17 mouse cellular contexts compared by ENCODE assay signal in genomic region chr4:29337245-29337644, GRCm38 (mm10).
DNase-seq lines count a peak whose midpoint lies in the region; TF ChIP-seq lines count a peak whose summit lies in the region.
"Had no signal": no experiment of that assay in that cellular context is flagged by ENCODE, and none has a peak within 500 bp of the region (broad histone marks: within the 10 kb centered on the region; RNA-seq: fewer than 3 reads in every experiment).

No protein-coding gene starts in this region.

- DNase-seq in heart, adult 11 months: peak; percentile 54
- DNase-seq in heart, postnatal 10 days: no peak
- DNase-seq in heart, embryonic 10.5 days (ENCODE audit: low spot score): peak; percentile 73
- no peak for DNase-seq in heart, postnatal 25 days (ENCODE audit: low spot score)
- no peak for DNase-seq in testis, postnatal 14 days (ENCODE audit: low spot score)
- DNase-seq: adrenal gland, adult 2 months; adrenal gland, adult 8-10 months; adrenal gland, postnatal 25 days; adrenal gland, postnatal 36 days; B cell, adult 2 months; cerebellum, adult 11 months; cerebellum, adult 11-12 months; cerebellum, adult 18-20 months had no signal

- no peaks in the 10 kb centered on the region for H3K27me3 ChIP-seq in heart, embryonic 10.5 days (ENCODE audit: insufficient read depth, poor library complexity, severe bottlenecking)
- H3K27me3 ChIP-seq in testis, adult 2 months (ENCODE audit: control insufficient read depth, insufficient read depth, low read length): no peaks in the 10 kb centered on the region
- H3K27me3 ChIP-seq: CH12.LX, Patski had no signal

- no peak for TF ChIP-seq CTCF in testis, adult 2 months (IDR thresholded peaks at IDR 0.05; ENCODE audit: control insufficient read depth, insufficient read depth, insufficient replicate concordance, low read depth, low read length)

- no peak overlapping the region for H3K4me3 ChIP-seq in heart, embryonic 10.5 days
- peak overlapping the region; percentile 29 for H3K4me3 ChIP-seq in testis, adult 2 months (ENCODE audit: control insufficient read depth, low read depth, low read length)

- intact Hi-C loops in heart, postnatal 10 days (cut with DNase I): no loop called here
- intact Hi-C loops in heart, postnatal 25 days (cut with DNase I): no loop called here

- no peak for TF ChIP-seq POLR2A in testis, adult 2 months (IDR thresholded peaks at IDR 0.05; ENCODE audit: control insufficient read depth, low read depth, low read length)

- no peaks in the 10 kb centered on the region for H3K4me1 ChIP-seq in heart, embryonic 10.5 days
- H3K4me1 ChIP-seq in testis, adult 2 months (ENCODE audit: control insufficient read depth, insufficient read depth, low read length): no peaks in the 10 kb centered on the region; the same call in 1 of the 2 replicates

- H3K36me3 ChIP-seq in heart, embryonic 10.5 days: no peaks in the 10 kb centered on the region
- no peaks in the 10 kb centered on the region for H3K36me3 ChIP-seq in testis, adult 2 months (ENCODE audit: control insufficient read depth, insufficient read depth, low read length)
- H3K36me3 ChIP-seq: G1E had no signal

- H3K27ac ChIP-seq in heart, embryonic 10.5 days: no peak overlapping the region
- no peak overlapping the region for H3K27ac ChIP-seq in testis, adult 2 months (ENCODE audit: control insufficient read depth, insufficient read depth, low read depth, low read length)

- WGBS in heart, embryonic 10.5 days: 82% methylated on average over 10 of the region's 10 CpGs

- H3K9me3 ChIP-seq in heart, embryonic 10.5 days: no peaks in the 10 kb centered on the region

Comparison
In these comparisons a context has a peak if more than half of its experiments do, and no peak if none do; other contexts are left out.
1. DNase-seq: peak in heart, adult 11 months (single experiment) and heart, embryonic 10.5 days (single experiment); none in heart, postnatal 10 days (0 of 2), heart, postnatal 25 days (single experiment) and testis, postnatal 14 days (single experiment).